Mouse (Mus musculus) cerebellum, adult 2 months (tissue): Measurements from ENCODE around the gene Nrf1. TPM values are rescaled to one million over a fixed set of nuclear protein-coding genes. Genes with fewer than 3 reads are reported as not detected.

ENCODE experiments used
- DNase-seq, 2 experiments: peaks; one replicate each; pipeline ENCODE4 v3.0.0; 2021
- H3K27ac ChIP-seq: fragments of 200-500 bp; 2 replicates; pipeline ENCODE4 v1.5.1; 2012; ENCODE audit warnings: low read length, control low read depth, inconsistent platforms; ENCODE audit not compliant: insufficient read depth
- H3K27me3 ChIP-seq: fragments of 200-500 bp; 2 replicates; pipeline ENCODE4 v1.6.1; 2012; ENCODE audit warnings: inconsistent platforms, mild to moderate bottlenecking, low read length, moderate library complexity; ENCODE audit not compliant: control insufficient read depth, insufficient read depth
- H3K4me1 ChIP-seq: fragments of 200-500 bp; 2 replicates; pipeline ENCODE4 v1.6.1; 2011; ENCODE audit warnings: low read length; ENCODE audit not compliant: control insufficient read depth, insufficient read depth
- H3K4me3 ChIP-seq: fragments of 200-500 bp; replicated peaks from 2 replicates; pipeline ENCODE3; 2011; ENCODE audit warnings: mild to moderate bottlenecking, low read depth, low read length, control low read depth; ENCODE audit not compliant: insufficient read depth
- CTCF ChIP-seq: fragments of 200-500 bp; IDR thresholded peaks from 2 replicates; pipeline ENCODE4 v1.5.1; 2011; ENCODE audit warnings: low read depth, mild to moderate bottlenecking, control low read depth, low read length, moderate library complexity, borderline replicate concordance; ENCODE audit not compliant: insufficient read depth
- POLR2A ChIP-seq: fragments of 200-500 bp; IDR thresholded peaks from 2 replicates; pipeline ENCODE4 v1.6.1; 2011; ENCODE audit warnings: low read length, control low read depth, borderline replicate concordance; ENCODE audit not compliant: insufficient read depth
- WGBS: fragments of 180-500 bp; shearing (Covaris S2); methylation state at CpG from one replicate; pipeline ENCODE4 v1.1.7; 2018; 5-methylcytosine and 5-hydroxymethylcytosine counted together
- polyA plus RNA-seq: library from polyadenylated mRNA; depleted of rRNA; stranded (reverse); fragments of >200 nt; gene quantifications from 2 replicates; pipeline ENCODE4 v1.2.3, GENCODE M21; 2012

Gene Nrf1
- polyA plus RNA-seq, 1 experiment: 29.6 TPM

- peak in 1 of 2 experiments; percentile 6 for DNase-seq
- WGBS: 23% methylated on average over 12 of the region's 12 CpGs
- Histone ChIP-seq H3K4me1 (peaks cover 12% of the 10 kb centered on the region), H3K27ac (no peak overlapping the region), H3K4me3 (no peak overlapping the region), H3K27me3 (peaks cover 8% of the 10 kb centered on the region; the same call in 1 of the 2 replicates)
- TF ChIP-seq POLR2A: no peak
- TF ChIP-seq CTCF: no peak
These were observed 121.4 kb downstream of the Nrf1 start for GRCm38 (mm10) chr6:30169148-30169547.

DNA sequence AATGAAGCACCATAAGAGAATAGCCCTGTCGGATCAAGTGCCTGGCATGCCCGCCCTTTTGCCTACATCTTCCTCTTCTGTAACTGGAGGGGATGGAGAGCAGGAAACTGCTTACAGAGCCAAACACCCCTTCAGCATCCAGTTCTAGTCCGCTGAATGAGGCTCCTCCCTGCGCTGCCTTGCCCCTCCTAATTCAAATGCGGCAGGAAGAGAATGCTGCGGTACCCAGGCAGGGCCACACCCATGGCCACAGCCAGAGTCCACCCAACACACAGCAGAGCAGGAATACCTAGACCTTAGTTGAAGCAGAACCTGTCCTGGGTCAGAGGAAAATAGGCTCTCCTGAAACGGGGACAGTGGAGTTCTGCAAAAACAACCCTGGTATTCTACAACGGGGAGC, 123.4 kb downstream of the Nrf1 start:
- DNase-seq: no peak
- 90% methylated on average over 8 of the region's 8 CpGs for WGBS
- Histone ChIP-seq H3K27me3 (peaks cover 18% of the 10 kb centered on the region; the same call in 1 of the 2 replicates), H3K4me3 (no peak overlapping the region), H3K4me1 (peaks cover 12% of the 10 kb centered on the region), H3K27ac (no peak overlapping the region)
- TF ChIP-seq POLR2A (no peak), CTCF (no peak)

DNA sequence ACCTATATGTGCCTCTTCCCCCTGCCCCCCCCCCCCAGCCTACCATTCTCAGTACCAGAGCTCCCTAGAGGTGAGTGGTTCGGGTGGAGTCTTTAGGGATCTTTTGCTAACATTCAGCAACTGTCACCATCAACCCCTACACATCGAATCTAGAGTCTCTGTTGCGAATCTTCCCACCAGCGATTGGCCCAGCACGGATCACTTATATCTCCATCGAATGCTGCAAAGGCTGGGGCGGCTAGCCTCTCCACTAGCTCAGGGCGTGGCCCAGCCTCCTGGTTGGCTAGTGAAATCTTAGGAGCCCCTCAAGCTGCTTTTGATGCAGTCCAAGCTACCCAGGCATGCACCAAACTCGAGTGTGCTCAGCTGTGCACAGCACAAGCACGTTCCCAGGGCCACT, 124.2 kb downstream of the Nrf1 start:
- no peak for TF ChIP-seq CTCF
- TF ChIP-seq POLR2A: no peak

GRCm38 (mm10) chr6:30172441-30172819, 124.6 kb downstream of the Nrf1 start:
- no peak for TF ChIP-seq POLR2A
- TF ChIP-seq CTCF: no peak
- H3K4me3 ChIP-seq: no peak overlapping the region
- peaks cover 20% of the 10 kb centered on the region; the same call in 1 of the 2 replicates for H3K27me3 ChIP-seq
- DNase-seq: no peak
- H3K27ac ChIP-seq: no peak overlapping the region
- peaks cover 12% of the 10 kb centered on the region for H3K4me1 ChIP-seq
- WGBS: 70% methylated on average over 8 of the region's 8 CpGs

More for the DNA sequence above, 124.2 kb downstream of the Nrf1 start:
- Histone ChIP-seq H3K27ac (no peak overlapping the region), H3K27me3 (peaks cover 20% of the 10 kb centered on the region; the same call in 1 of the 2 replicates), H3K4me1 (peaks cover 12% of the 10 kb centered on the region), H3K4me3 (no peak overlapping the region)
- DNase-seq: no peak
- WGBS: 72% methylated on average over 10 of the region's 10 CpGs

DNA sequence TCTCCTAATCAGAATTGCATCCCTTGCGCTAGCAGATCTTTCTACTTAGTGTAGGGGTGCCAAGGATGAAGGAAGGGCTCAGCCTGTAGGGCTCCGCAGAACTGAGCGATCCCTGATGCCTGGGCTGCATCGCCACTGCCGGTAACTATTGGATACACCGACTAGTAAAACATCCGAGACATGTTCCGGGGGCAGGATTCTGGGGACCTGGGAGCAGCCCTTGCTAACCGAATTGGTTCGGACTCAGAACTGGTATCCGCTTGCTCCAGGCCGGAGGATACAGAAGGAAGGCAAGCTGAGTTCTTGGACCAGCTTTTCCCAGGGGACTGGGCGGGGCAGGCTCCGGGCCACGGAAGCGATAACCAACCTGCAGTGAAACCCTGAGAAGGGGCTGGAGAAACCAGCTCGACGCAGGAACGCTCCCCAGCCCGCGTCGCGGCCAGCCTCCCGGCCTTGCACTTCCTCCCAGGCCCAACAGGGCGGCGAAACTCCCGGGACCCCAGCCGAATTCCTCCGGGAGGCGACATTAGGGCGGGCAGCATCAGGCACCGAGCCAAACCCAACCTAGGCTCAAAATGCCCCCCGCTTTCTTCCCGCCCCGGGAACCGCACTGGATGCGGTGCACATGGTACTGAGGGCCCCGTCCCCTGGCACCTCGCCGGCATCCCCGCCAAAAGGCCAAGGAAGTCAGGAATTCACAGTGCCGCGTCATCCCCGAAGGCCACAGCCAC, 125.2 kb downstream of the Nrf1 start:
- 10% methylated on average over 44 of the region's 44 CpGs for WGBS
- Histone ChIP-seq H3K27me3 (peaks cover 20% of the 10 kb centered on the region; the same call in 1 of the 2 replicates), H3K4me3 (peak overlapping the region; percentile 46), H3K27ac (no peak overlapping the region), H3K4me1 (peaks cover 12% of the 10 kb centered on the region)
- DNase-seq: peak; percentile 8 to 25
- TF ChIP-seq POLR2A (no peak), CTCF (peak; percentile 25; the same call in 1 of the 2 replicates)

DNA sequence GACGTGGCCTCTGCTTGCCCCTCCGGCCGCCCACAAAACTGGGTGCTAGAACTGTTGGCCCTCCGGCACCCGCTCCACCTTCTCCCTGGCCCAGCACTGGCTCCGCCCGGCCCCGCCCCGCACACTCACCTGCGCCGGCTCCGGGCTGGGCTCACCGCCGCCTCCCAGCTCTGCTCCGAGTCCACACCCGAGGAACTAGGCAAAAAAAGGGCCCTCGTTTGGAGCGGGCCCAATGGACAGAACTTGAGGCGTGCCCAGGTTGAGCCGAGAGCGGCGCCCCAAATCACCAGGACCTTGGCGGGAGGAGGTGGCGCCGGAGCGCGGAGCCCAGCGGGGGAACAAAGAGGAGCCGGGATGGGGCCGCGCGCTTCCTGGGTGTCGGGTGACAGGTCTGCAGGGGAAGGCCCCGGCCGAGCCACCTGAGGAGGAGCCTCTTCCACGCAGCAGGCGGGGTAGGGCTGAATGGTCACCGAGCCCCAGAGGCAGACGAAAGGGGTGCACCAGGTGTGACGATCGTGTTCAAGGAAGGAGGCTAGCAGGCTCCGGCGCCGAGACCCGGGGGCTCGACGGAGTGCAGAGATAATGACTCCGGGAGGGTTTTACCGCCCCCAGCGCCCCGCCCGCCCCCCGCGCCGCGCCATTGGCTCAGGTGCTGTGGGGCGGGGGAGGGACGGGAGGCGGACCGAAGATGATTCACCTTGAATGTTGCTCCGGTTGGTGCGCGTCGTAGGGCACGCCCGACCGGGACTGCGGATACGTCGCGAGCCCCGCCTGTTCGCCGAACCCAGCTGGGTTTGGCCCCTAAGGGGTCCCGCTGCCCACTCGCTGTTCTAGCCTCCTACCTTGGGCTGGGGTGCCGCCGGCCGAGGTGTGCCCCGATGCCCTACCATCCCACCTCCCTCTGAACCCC, 126.0 kb downstream of the Nrf1 start:
- TF ChIP-seq POLR2A: no peak
- peaks cover 12% of the 10 kb centered on the region for H3K4me1 ChIP-seq
- peak; percentile 11 to 26 for DNase-seq
- H3K4me3 ChIP-seq: peak overlapping the region; percentile 46
- H3K27me3 ChIP-seq: peaks cover 20% of the 10 kb centered on the region; the same call in 1 of the 2 replicates
- WGBS: 1% methylated on average over 80 of the region's 80 CpGs
- H3K27ac ChIP-seq: no peak overlapping the region

DNA sequence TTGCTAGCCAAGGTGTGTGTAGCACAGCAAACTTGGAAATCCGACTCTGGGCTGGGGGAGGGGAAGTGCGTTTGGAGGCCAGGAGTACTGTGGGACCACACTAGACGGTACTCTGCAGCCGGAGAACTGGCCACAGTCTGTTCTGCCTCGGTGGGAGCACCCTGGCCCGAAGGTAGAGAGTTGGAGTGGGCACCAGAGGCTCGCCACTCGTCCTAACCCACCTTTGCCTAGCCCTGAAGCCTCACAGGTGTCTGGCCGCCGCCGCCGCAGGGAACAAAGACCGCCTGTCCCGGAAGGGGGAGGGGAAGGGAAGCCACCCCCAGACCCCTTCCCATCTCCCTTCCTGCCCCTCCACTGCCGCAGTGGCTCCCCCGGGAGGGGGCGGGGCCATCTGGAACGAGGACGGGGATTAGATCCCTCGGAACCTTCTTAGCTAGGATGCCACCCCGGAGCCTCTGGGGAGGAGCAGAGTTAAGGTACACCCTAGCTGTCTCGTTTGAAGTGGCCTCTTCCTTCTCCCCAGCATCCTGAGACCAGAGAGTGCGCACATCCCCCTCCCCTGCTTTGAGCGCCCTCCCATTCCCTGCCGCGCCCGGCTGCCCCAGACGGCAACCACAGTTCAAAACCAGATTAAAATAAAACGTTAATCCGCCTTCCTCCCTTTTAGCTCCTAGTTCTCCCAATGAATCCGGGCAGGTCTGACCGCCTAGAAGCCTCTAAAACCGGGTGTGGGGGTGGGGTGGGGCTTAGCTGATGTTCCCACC, 126.9 kb downstream of the Nrf1 start:
- Histone ChIP-seq H3K4me3 (no peak overlapping the region), H3K4me1 (peaks cover 3% of the 10 kb centered on the region)

More for the DNA sequence above, 126.9 kb downstream of the Nrf1 start:
- Histone ChIP-seq H3K27me3 (peaks cover 20% of the 10 kb centered on the region; the same call in 1 of the 2 replicates), H3K27ac (no peak overlapping the region)
- peak; percentile 4 to 15 for DNase-seq
- no peak for TF ChIP-seq CTCF
- TF ChIP-seq POLR2A: no peak
- 2% methylated on average over 33 of the region's 33 CpGs for WGBS
